Mouse (Mus musculus): ENCODE measurements around the gene Dnaja1. TPM values are rescaled to one million over a fixed set of nuclear protein-coding genes. Genes with fewer than 3 reads are reported as not detected.
A peak's percentile ranks its signal among the peaks of the same experiment; 100 is the strongest.

Dnaja1 gene
- polyA plus RNA-seq, 1 experiment from 2014 or later, result 518 TPM

DNA sequence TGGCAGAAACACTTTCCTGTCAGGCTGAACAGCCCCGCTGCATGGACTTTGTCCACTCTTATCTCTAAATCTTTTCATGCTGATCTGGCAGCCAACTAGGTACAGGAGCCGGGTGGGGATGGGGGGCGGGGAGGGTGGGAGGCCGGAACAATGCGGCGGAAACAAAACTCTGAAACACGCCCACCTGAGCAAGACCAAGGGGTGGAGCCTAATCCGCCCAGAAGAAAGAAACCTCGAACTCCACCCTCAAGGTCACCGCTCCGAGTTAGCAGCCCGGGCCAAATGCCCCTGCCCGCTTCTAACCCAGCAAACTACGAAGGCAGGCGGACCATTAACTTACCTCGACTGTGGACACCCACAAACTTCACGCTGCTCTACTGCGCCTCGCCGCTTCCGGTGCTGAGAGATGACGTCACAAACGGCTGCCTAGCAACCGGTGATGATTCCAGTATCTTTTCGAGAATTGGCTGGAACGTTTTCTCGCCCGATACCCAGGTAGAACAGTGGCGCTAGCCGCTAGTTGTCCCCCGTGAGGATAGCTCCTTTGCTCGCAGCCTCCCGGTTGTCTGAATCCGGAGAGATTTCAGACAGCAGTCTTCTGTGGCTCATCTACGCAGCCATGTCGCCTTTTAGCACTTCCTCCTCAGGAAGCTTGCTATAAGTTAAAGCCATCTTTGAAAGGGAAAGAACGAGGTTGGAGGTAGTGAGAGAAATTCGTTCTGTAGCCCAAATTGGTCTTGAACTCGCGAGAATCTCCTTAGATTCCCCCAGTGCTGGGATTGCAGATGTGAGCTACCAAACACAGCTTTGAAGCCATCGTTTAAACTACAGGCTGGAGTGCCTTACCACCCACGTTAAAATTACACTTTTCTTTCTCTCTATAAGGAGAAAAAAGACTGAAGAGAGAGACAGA, 18.9 kb upstream of the Dnaja1 start, which contains the start of gene Aptx:
Gene Aptx, minus strand, starts transcription at position 398 of the 913 bp plus-strand sequence.
- Histone ChIP-seq H3K4me3 (peak within 1 kb of the TSS; percentile 60), H3K4me1 (peaks cover 12% of the 10 kb centered on the region), H3K9me3 (no peaks in the 10 kb centered on the region), H3K9ac (peak within 1 kb of the TSS; percentile 60), H3K36me3 (no peaks in the 10 kb centered on the region), H3K27me3 (no peaks in the 10 kb centered on the region), H3K4me2 (replicated peaks) (peak within 1 kb of the TSS; percentile 75), H3K27ac (peak within 1 kb of the TSS; percentile 95)
- under 1% methylated on average over 42 of the region's 42 CpGs for WGBS
- peak; percentile 87 for ATAC-seq (ENCODE audit: insufficient number of reproducible peaks, insufficient read depth, low FRiP score, low TSS enrichment)

DNA sequence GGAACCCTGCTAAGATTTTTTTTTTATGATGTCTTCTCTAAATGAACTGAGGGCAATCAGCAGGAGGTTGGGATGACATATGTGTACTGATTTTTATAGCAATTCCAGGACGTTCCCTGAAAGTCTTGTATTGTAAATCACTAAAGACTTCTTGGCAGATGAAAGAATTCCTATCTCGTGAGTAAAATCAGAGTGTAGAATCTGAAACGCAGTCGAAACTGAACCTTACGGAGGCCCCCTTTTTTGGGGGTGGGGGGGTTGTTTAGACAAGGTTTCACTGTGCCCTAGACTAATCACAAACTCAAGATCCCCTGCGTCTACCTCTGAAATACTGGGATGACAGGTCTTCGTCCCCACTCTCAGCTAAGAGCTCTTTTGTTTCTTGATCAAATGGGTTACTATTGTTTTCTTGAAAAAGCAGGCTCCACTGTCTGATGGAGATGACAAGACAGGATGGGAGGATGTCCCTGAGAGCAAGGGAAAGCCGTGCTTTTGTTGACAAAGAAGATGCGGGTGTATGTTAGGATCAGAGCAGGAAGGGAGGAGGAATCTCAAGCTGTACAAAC, 18.2 kb upstream of the Dnaja1 start:
- peak overlapping the region; percentile 60; the same call in 1 of the 2 replicates for H3K9ac ChIP-seq
- no peaks in the 10 kb centered on the region for H3K36me3 ChIP-seq
- no peaks in the 10 kb centered on the region for H3K27me3 ChIP-seq
- ATAC-seq (ENCODE audit: insufficient number of reproducible peaks, insufficient read depth, low FRiP score, low TSS enrichment), result no peak
- no peaks in the 10 kb centered on the region for H3K9me3 ChIP-seq
- peak overlapping the region; percentile 95 for H3K27ac ChIP-seq
- peak overlapping the region; percentile 60 for H3K4me3 ChIP-seq
- 32% methylated on average over 9 of the region's 9 CpGs for WGBS
- peaks cover 12% of the 10 kb centered on the region for H3K4me1 ChIP-seq
- H3K4me2 ChIP-seq (replicated peaks), result peak overlapping the region; percentile 75

DNA sequence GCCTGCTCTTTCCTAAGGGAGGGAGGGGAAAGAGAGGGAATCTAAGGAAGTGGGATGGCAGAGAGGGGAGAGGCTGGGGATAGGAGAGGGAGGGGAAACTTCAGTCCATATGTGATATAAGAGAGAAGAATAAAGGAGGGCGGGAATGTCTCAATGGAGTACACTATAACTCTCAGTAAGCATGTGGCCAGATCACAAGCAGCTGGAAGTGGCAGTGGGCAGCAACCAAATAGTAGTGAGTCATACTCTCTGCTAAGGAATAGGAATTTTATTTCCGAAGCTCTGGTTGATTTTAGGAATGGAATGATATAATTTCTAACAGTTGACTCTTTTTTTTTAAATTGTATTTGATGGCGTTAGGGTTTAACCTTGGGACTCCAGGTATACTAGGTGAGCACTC, 4.8 kb upstream of the Dnaja1 start:
- no peak for ATAC-seq (ENCODE audit: insufficient number of reproducible peaks, insufficient read depth, low FRiP score, low TSS enrichment)
- Histone ChIP-seq H3K9ac (no peak overlapping the region), H3K4me1 (0 out of 2 replicates have a peak, but pooled peaks cover 6% of the 10 kb centered on the region), H3K4me2 (replicated peaks) (no peak overlapping the region), H3K27ac (no peak overlapping the region), H3K4me3 (no peak overlapping the region), H3K27me3 (no peaks in the 10 kb centered on the region), H3K9me3 (no peaks in the 10 kb centered on the region), H3K36me3 (no peaks in the 10 kb centered on the region)
- 81% methylated on average over 3 of the region's 3 CpGs for WGBS

DNA sequence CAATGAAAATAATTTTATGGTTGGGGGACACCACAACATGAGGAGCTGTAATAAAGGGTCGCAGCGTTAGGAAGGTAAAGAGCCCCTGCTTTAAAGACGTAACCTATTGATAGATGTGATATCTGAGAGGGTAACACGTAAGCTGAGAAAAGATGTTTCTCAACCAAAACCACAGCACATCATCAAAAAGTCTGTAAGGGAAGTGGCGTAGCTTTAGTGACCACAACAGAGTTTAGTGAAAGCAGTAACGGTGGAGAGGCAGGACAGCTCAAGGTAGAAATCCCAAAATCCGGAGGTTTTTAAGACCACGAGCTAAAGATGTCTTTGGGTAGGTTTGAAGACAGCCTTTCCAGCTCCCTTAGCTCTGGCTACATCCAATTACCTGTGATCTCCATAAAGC, 1.0 kb upstream of the Dnaja1 start:
- H3K27ac ChIP-seq, result peak overlapping the region; percentile 100
- H3K4me2 ChIP-seq (replicated peaks), result no peak overlapping the region
- 93% methylated on average over 8 of the region's 8 CpGs for WGBS
- ATAC-seq (ENCODE audit: insufficient number of reproducible peaks, insufficient read depth, low FRiP score, low TSS enrichment), result no peak
- H3K9ac ChIP-seq, result no peak overlapping the region
- peaks cover 22% of the 10 kb centered on the region for H3K4me1 ChIP-seq
- H3K9me3 ChIP-seq, result no peaks in the 10 kb centered on the region
- H3K36me3 ChIP-seq, result peaks cover 16% of the 10 kb centered on the region
- H3K4me3 ChIP-seq, result no peak overlapping the region
- no peaks in the 10 kb centered on the region for H3K27me3 ChIP-seq

DNA sequence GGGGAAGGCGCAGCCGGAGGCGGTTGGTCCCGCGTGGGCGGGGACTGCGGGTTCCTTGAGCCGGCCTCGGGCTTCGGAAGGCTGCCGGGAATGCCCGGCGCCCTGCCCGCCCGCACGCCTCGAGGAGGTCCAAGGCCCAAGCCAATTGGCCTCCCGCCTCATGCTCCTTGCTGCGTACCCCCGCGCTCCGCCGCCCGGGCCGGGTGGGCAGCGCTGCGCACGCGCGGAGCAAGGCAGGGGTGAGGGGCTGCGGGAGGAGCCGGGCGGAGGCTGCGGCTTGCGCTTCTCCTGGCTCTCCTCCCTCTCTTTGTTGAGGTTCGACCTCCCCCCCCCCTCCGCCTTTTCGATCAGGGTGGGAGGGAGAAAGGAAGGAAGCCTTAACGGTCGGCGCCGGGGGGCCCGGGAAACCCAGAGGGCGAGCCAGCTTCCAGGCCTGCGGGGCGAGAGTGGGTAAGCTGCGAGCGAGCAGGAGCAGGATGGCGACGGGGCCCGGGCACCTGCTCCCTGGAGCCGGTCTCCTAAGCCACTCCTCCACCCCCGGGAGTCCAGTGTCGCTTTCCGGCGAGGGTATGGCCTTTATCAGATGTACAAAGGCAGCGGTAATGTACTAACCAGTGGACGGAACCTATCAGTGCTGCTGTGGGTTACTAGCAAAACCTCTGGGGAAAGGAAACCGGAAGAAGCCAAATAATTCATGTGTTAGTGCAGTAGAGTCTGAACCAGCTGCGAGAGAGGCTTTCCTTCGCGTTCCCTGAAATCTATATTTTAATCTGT, 924 bp downstream of the Dnaja1 start:
- peak overlapping the region; percentile 93 for H3K4me3 ChIP-seq
- H3K27ac ChIP-seq, result peak overlapping the region; percentile 100
- H3K4me2 ChIP-seq (replicated peaks), result peak overlapping the region; percentile 55
- peaks cover 22% of the 10 kb centered on the region for H3K4me1 ChIP-seq
- H3K36me3 ChIP-seq, result peaks cover 30% of the 10 kb centered on the region
- WGBS, result under 1% methylated on average over 56 of the region's 62 CpGs
- ATAC-seq (ENCODE audit: insufficient number of reproducible peaks, insufficient read depth, low FRiP score, low TSS enrichment), result peak; percentile 93
- H3K9ac ChIP-seq, result peak overlapping the region; percentile 95
- H3K9me3 ChIP-seq, result no peaks in the 10 kb centered on the region
- H3K27me3 ChIP-seq, result no peaks in the 10 kb centered on the region

DNA sequence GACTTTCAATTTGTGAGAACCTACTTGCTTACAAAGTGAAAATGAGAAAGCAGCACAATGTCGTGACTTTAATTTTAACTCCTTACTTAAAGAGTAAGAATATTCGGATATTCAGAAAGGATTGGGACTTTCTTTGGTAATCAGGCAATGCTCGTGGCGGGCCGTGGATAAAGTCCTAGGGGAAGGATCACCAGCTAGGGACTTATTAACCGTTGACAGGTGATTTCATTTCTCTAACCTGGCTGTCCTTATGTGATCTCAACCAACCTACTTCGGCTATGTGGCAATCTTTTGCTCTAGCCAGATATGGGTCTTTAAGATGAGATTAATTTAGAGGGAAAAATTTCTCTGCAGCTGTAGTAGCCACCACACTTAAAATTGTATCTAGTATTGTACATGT, 3.2 kb downstream of the Dnaja1 start:
- 86% methylated on average over 7 of the region's 7 CpGs for WGBS
- H3K36me3 ChIP-seq, result peaks cover 48% of the 10 kb centered on the region
- no peak overlapping the region for H3K27ac ChIP-seq
- peak overlapping the region; percentile 93; the same call in 1 of the 2 replicates for H3K4me3 ChIP-seq
- ATAC-seq (ENCODE audit: insufficient number of reproducible peaks, insufficient read depth, low FRiP score, low TSS enrichment), result no peak
- no peak overlapping the region for H3K9ac ChIP-seq
- peaks cover 22% of the 10 kb centered on the region for H3K4me1 ChIP-seq
- H3K9me3 ChIP-seq, result no peaks in the 10 kb centered on the region
- no peaks in the 10 kb centered on the region for H3K27me3 ChIP-seq
- peak overlapping the region; percentile 55 for H3K4me2 ChIP-seq (replicated peaks)

DNA sequence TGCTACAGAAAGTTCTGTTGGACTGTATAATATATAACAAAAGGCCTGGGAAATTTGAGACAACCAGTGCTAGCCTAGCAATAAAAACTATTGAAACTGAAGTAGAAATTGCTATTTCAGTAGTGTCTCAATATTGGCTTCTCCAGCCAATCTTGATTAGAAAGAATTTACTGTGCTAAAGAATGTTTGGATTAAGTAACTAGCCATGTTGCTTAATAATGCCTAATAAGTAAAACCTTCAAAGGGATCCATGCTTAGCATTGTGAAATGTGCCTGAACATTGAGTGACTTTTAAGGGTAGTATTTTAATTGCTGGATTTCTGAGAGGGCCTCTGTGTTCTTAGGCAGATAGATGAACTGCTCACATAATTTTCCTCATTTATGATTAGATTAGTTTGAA, 3.6 kb downstream of the Dnaja1 start:
- no peak for ATAC-seq (ENCODE audit: insufficient number of reproducible peaks, insufficient read depth, low FRiP score, low TSS enrichment)
- Histone ChIP-seq H3K4me2 (replicated peaks) (no peak overlapping the region), H3K9ac (no peak overlapping the region), H3K4me3 (no peak overlapping the region), H3K4me1 (peaks cover 22% of the 10 kb centered on the region), H3K27ac (no peak overlapping the region), H3K27me3 (no peaks in the 10 kb centered on the region), H3K9me3 (no peaks in the 10 kb centered on the region), H3K36me3 (peaks cover 52% of the 10 kb centered on the region)

DNA sequence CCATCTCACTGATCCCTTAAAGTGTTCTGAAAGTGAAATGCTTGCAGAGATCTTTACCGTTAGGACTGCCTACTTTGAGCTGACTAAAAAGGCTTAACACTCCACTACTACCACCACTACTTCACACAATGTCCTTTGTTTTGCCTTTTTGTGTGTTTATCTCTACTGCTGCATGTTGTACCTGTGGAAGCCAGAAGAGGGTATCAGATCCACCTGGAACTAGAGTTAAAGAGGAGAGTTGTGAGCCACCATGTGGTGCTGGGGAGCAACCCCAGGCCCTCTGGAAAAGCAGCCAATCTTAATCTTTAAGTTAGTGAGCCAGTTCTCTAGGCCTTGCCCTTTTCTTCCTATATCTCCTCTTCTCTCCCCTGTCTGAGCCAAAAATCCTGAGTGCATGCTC, 5.3 kb downstream of the Dnaja1 start:
- H3K9me3 ChIP-seq, result no peaks in the 10 kb centered on the region
- no peak overlapping the region for H3K4me3 ChIP-seq
- H3K36me3 ChIP-seq, result peaks cover 67% of the 10 kb centered on the region
- H3K27me3 ChIP-seq, result no peaks in the 10 kb centered on the region
- 97% methylated on average over 1 of the region's 1 CpGs for WGBS
- no peak overlapping the region for H3K27ac ChIP-seq
- peaks cover 15% of the 10 kb centered on the region for H3K4me1 ChIP-seq
- ATAC-seq (ENCODE audit: insufficient number of reproducible peaks, insufficient read depth, low FRiP score, low TSS enrichment), result no peak
- no peak overlapping the region for H3K9ac ChIP-seq
- no peak overlapping the region for H3K4me2 ChIP-seq (replicated peaks)

DNA sequence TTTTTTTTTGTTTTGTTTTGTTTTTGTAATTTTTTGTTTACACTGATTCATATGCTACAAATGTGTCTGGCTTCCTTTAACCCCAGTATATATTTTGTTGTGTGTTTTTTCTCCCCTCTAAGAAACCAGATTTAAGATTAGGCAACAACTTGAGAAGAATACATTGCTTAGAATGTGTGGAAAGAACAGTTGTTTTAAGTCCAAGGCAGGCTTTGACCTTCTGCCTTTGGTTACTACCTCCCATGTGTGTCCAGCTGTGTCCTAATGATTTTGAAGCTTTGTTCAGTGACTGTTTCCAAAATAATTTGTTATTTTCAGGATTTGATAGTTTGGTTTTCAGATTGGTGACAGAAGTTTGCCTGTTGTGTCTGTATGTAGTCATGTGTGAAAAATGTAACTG, 9.3 kb downstream of the Dnaja1 start:
- H3K9ac ChIP-seq, result no peak overlapping the region
- H3K27ac ChIP-seq, result no peak overlapping the region
- no peak for ATAC-seq (ENCODE audit: insufficient number of reproducible peaks, insufficient read depth, low FRiP score, low TSS enrichment)
- H3K36me3 ChIP-seq, result peaks cover 77% of the 10 kb centered on the region
- H3K4me1 ChIP-seq, result no peaks in the 10 kb centered on the region
- no peaks in the 10 kb centered on the region for H3K27me3 ChIP-seq
- no peaks in the 10 kb centered on the region for H3K9me3 ChIP-seq
- H3K4me3 ChIP-seq, result no peak overlapping the region
- no peak overlapping the region for H3K4me2 ChIP-seq (replicated peaks)

DNA sequence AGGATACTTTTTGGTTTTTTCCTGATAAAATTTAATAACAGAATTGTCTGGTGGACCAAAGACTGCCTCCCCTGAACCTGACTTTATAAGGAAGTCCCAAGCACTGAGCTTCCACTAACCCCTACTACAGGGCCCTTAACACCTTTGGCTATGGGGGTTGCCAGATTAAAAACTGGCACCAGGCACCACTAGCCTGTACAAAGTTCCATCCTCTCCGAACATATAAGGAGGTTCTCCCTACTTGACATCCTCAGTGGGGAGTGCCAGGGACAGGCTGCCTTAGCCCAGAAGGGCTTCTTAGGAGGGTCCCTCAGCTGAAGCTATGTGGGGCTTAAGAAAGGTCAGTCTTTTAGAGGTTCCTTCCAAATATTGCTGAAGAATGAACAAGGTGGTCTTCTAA, 13.4 kb downstream of the Dnaja1 start:
- Histone ChIP-seq H3K27me3 (no peaks in the 10 kb centered on the region), H3K9ac (no peak overlapping the region), H3K4me1 (no peaks in the 10 kb centered on the region), H3K36me3 (peaks cover 78% of the 10 kb centered on the region), H3K4me2 (replicated peaks) (no peak overlapping the region), H3K9me3 (no peaks in the 10 kb centered on the region), H3K4me3 (no peak overlapping the region), H3K27ac (no peak overlapping the region)
- 82% methylated on average over 1 of the region's 1 CpGs for WGBS
- ATAC-seq (ENCODE audit: insufficient number of reproducible peaks, insufficient read depth, low FRiP score, low TSS enrichment), result no peak

DNA sequence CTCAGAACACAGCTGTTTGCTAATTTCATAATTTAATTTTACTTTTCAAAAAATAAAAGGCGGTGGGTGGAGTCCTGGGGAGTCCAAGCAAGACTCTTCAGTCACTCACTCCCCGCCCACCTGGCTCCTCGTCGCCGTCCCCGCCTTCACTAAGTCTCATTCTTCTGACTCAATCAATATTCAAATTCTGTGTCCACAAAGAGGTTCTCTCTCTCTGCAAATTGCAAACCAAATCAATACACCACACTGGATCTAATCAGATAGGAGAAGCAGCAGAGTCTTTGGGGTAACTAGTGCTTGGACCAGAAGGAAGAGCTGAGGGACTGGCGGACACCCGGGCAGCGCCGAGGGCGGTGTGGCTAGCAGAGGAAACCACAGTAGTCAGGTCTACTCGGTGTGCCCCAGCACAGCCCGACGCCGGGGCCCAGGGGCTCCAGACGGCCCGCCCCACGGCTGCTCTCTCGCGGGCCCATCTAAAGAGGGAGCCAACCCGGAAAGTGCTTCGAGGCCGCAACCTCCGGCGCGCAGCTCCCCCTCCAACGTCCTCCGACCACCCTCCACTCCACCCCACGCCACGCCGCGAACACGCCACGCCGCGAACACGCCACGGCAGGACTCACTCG, 35.3 kb downstream of the Dnaja1 start:
- 0 out of 2 replicates have a peak overlapping the region, but pooled peaks have one; percentile 65 for H3K27ac ChIP-seq
- H3K9me3 ChIP-seq, result no peaks in the 10 kb centered on the region

More for the DNA sequence above, 35.3 kb downstream of the Dnaja1 start:
- Histone ChIP-seq H3K27me3 (no peaks in the 10 kb centered on the region), H3K4me2 (replicated peaks) (peak overlapping the region; percentile 67), H3K4me3 (peak overlapping the region; percentile 99), H3K36me3 (peaks cover 27% of the 10 kb centered on the region), H3K4me1 (0 out of 2 replicates have a peak, but pooled peaks cover 4% of the 10 kb centered on the region), H3K9ac (peak overlapping the region; percentile 89)
- under 1% methylated on average over 36 of the region's 39 CpGs for WGBS
- peak; percentile 86 for ATAC-seq (ENCODE audit: insufficient number of reproducible peaks, insufficient read depth, low FRiP score, low TSS enrichment)
